Mouse (Mus musculus): ENCODE results near the gene Dad1. TPM values are rescaled to one million over a fixed set of nuclear protein-coding genes. Genes with fewer than 3 reads are reported as not detected.
"Not testable (repeated sequence)": the region's sequence is repeated elsewhere in the genome, so short reads cannot be mapped to it uniquely, and the experiment has no call there.

Gene Dad1
- polyA plus RNA-seq, 1 experiment from 2014 or later = 398 TPM

GRCm38 (mm10) chr14:54230638-54231150 lies 23.2 kb downstream of the Dad1 start:
- Histone ChIP-seq H3K27me3 (no peaks in the 10 kb centered on the region), H3K4me3 (no peak overlapping the region), H3K9me3 (no peaks in the 10 kb centered on the region), H3K27ac (no peak overlapping the region), H3K4me1 (peaks cover 60% of the 10 kb centered on the region), H3K4me2 (no peak overlapping the region), H3K9ac (no peak overlapping the region), H3K36me3 (peaks cover 4% of the 10 kb centered on the region; the same call in 1 of the 2 replicates)
- ATAC-seq (ENCODE audit: borderline replicate concordance, extremely low read depth, low FRiP score, low TSS enrichment) = no peak
- WGBS = 68% methylated on average over 14 of the region's 14 CpGs

- not testable (repeated sequence) for H3K4me2 ChIP-seq; H3K4me3 ChIP-seq; H3K36me3 ChIP-seq; H3K27ac ChIP-seq; H3K9me3 ChIP-seq; H3K27me3 ChIP-seq; ATAC-seq (ENCODE audit: borderline replicate concordance, extremely low read depth, low FRiP score, low TSS enrichment); H3K9ac ChIP-seq
- peaks cover 59% of the 10 kb centered on the region for H3K4me1 ChIP-seq
- WGBS = 75% methylated on average over 3 of the region's 4 CpGs
Observed at GRCm38 (mm10) chr14:54229849-54230248, 24.1 kb downstream of the Dad1 start.

- WGBS = 33% methylated on average over 25 of the region's 25 CpGs
- peaks cover 58% of the 10 kb centered on the region for H3K4me1 ChIP-seq
- no peaks in the 10 kb centered on the region for H3K9me3 ChIP-seq
- H3K4me2 ChIP-seq = no peak overlapping the region
- no peaks in the 10 kb centered on the region for H3K27me3 ChIP-seq
- H3K4me3 ChIP-seq = no peak overlapping the region
- H3K9ac ChIP-seq = no peak overlapping the region
- ATAC-seq (ENCODE audit: borderline replicate concordance, extremely low read depth, low FRiP score, low TSS enrichment) = no peak
- H3K27ac ChIP-seq = no peak overlapping the region
- no peaks in the 10 kb centered on the region for H3K36me3 ChIP-seq
Observed at GRCm38 (mm10) chr14:54228933-54229713, 24.8 kb downstream of the Dad1 start.

GRCm38 (mm10) chr14:54228501-54228900 lies 25.4 kb downstream of the Dad1 start:
- Histone ChIP-seq H3K9me3 (no peaks in the 10 kb centered on the region), H3K27me3 (no peaks in the 10 kb centered on the region), H3K27ac (no peak overlapping the region), H3K4me1 (peaks cover 52% of the 10 kb centered on the region), H3K4me3 (no peak overlapping the region), H3K9ac (no peak overlapping the region), H3K4me2 (peak overlapping the region; percentile 57), H3K36me3 (no peaks in the 10 kb centered on the region)
- 25% methylated on average over 7 of the region's 7 CpGs for WGBS
- ATAC-seq (ENCODE audit: borderline replicate concordance, extremely low read depth, low FRiP score, low TSS enrichment) = no peak

- Histone ChIP-seq H3K4me3 (peak overlapping the region; percentile 29), H3K27me3 (no peaks in the 10 kb centered on the region), H3K4me1 (peaks cover 47% of the 10 kb centered on the region), H3K4me2 (peak overlapping the region; percentile 57), H3K27ac (peak overlapping the region; percentile 65), H3K36me3 (no peaks in the 10 kb centered on the region), H3K9me3 (no peaks in the 10 kb centered on the region), H3K9ac (peak overlapping the region; percentile 17)
- ATAC-seq (ENCODE audit: borderline replicate concordance, extremely low read depth, low FRiP score, low TSS enrichment) = peak; percentile 57
- WGBS = 0% methylated on average over 10 of the region's 10 CpGs
Observed at GRCm38 (mm10) chr14:54227911-54228451, 25.9 kb downstream of the Dad1 start.

- WGBS = 10% methylated on average over 16 of the region's 16 CpGs
- H3K27ac ChIP-seq = peak overlapping the region; percentile 65
- peaks cover 41% of the 10 kb centered on the region for H3K4me1 ChIP-seq
- peak overlapping the region; percentile 17 for H3K9ac ChIP-seq
- no peaks in the 10 kb centered on the region for H3K27me3 ChIP-seq
- H3K4me3 ChIP-seq = peak overlapping the region; percentile 29
- H3K9me3 ChIP-seq = no peaks in the 10 kb centered on the region
- peak overlapping the region; percentile 57 for H3K4me2 ChIP-seq
- H3K36me3 ChIP-seq = no peaks in the 10 kb centered on the region
- ATAC-seq (ENCODE audit: borderline replicate concordance, extremely low read depth, low FRiP score, low TSS enrichment) = peak; percentile 58
Observed at GRCm38 (mm10) chr14:54226911-54227811, 26.7 kb downstream of the Dad1 start.

- ATAC-seq (ENCODE audit: borderline replicate concordance, extremely low read depth, low FRiP score, low TSS enrichment) = no peak
- no peak overlapping the region for H3K27ac ChIP-seq
- H3K27me3 ChIP-seq = no peaks in the 10 kb centered on the region
- H3K36me3 ChIP-seq = no peaks in the 10 kb centered on the region
- no peak overlapping the region for H3K9ac ChIP-seq
- peaks cover 30% of the 10 kb centered on the region for H3K4me1 ChIP-seq
- no peaks in the 10 kb centered on the region for H3K9me3 ChIP-seq
- no peak overlapping the region for H3K4me2 ChIP-seq
- 84% methylated on average over 11 of the region's 11 CpGs for WGBS
- H3K4me3 ChIP-seq = no peak overlapping the region
Observed at GRCm38 (mm10) chr14:54225725-54226124, 28.2 kb downstream of the Dad1 start.

- peak overlapping the region; percentile 36; the same call in 1 of the 2 replicates for H3K27ac ChIP-seq
- H3K9ac ChIP-seq = no peak overlapping the region
- H3K4me3 ChIP-seq = no peak overlapping the region
- H3K9me3 ChIP-seq = no peaks in the 10 kb centered on the region
- no peak overlapping the region for H3K4me2 ChIP-seq
- H3K27me3 ChIP-seq = no peaks in the 10 kb centered on the region
- WGBS = 44% methylated on average over 16 of the region's 16 CpGs
- H3K36me3 ChIP-seq = no peaks in the 10 kb centered on the region
- no peak for ATAC-seq (ENCODE audit: borderline replicate concordance, extremely low read depth, low FRiP score, low TSS enrichment)
- peaks cover 30% of the 10 kb centered on the region for H3K4me1 ChIP-seq
Observed at GRCm38 (mm10) chr14:54224484-54225467, 29.1 kb downstream of the Dad1 start.

- no peak for ATAC-seq (ENCODE audit: borderline replicate concordance, extremely low read depth, low FRiP score, low TSS enrichment)
- Histone ChIP-seq H3K36me3 (no peaks in the 10 kb centered on the region), H3K27ac (no peak overlapping the region), H3K4me3 (no peak overlapping the region), H3K4me2 (no peak overlapping the region), H3K9ac (no peak overlapping the region), H3K27me3 (no peaks in the 10 kb centered on the region), H3K4me1 (peaks cover 28% of the 10 kb centered on the region), H3K9me3 (no peaks in the 10 kb centered on the region)
- 54% methylated on average over 5 of the region's 5 CpGs for whole genome bisulfite sequencing
Observed at GRCm38 (mm10) chr14:54224064-54224417, 29.9 kb downstream of the Dad1 start.

GRCm38 (mm10) chr14:54223315-54224063 lies 30.4 kb downstream of the Dad1 start:
- Histone ChIP-seq H3K27ac (no peak overlapping the region), H3K4me3 (no peak overlapping the region), H3K27me3 (no peaks in the 10 kb centered on the region), H3K9ac (no peak overlapping the region), H3K9me3 (no peaks in the 10 kb centered on the region), H3K4me2 (no peak overlapping the region), H3K36me3 (no peaks in the 10 kb centered on the region), H3K4me1 (peaks cover 27% of the 10 kb centered on the region)
- 55% methylated on average over 13 of the region's 13 CpGs for WGBS
- no peak for ATAC-seq (ENCODE audit: borderline replicate concordance, extremely low read depth, low FRiP score, low TSS enrichment)
